Mouse (Mus musculus): Measurements from ENCODE around the gene R3hdm4. TPM values are rescaled to one million over a fixed set of nuclear protein-coding genes. Genes with fewer than 3 reads are reported as not detected.
A peak's percentile ranks its signal among the peaks of the same experiment; 100 is the strongest.

The R3hdm4 gene
- total and polyA plus RNA-seq, 2 experiments, result 12.4 to 80.0 TPM

GRCm38 (mm10) chr10:79958140-79958816, 37.3 kb upstream of the R3hdm4 start:
- Histone ChIP-seq H3K27me3 (ENCODE audit: control insufficient read depth, insufficient read depth, low read length) (no peaks in the 10 kb centered on the region), H3K79me2 (ENCODE audit: control insufficient read depth, insufficient read depth, low read length) (peaks cover 9% of the 10 kb centered on the region; the same call in 1 of the 2 replicates), H3K4me1 (ENCODE audit: control insufficient read depth, insufficient read depth, low read length) (peaks cover 6% of the 10 kb centered on the region; the same call in 1 of the 2 replicates), H3K36me3 (ENCODE audit: control insufficient read depth, insufficient read depth, low read length) (no peaks in the 10 kb centered on the region; the same call in 1 of the 2 replicates), H3K27ac (replicated peaks; ENCODE audit: insufficient read depth, low read depth, low read length) (no peak overlapping the region; the same call in 1 of the 2 replicates), H3K9ac (ENCODE audit: low read depth, low read length) (no peak overlapping the region), H3K4me3 (ENCODE audit: insufficient read depth, low read depth, low read length) (no peak overlapping the region; the same call in 1 of the 2 replicates)
- DNase-seq (ENCODE audit: extremely low read depth, low read depth, low spot score), result peak; percentile 90
- TF ChIP-seq CTCF (IDR thresholded peaks at IDR 0.05; ENCODE audit: low read depth, low read length), result peak; percentile 99
- no peak for TF ChIP-seq POLR2A (IDR thresholded peaks at IDR 0.05; ENCODE audit: extremely low read depth, insufficient read depth, low read length)
- WGBS, result 5% methylated on average over 21 of the region's 21 CpGs

- H3K4me1 ChIP-seq (ENCODE audit: control insufficient read depth, insufficient read depth, low read length), result peaks cover 6% of the 10 kb centered on the region; the same call in 1 of the 2 replicates
- H3K27me3 ChIP-seq (ENCODE audit: control insufficient read depth, insufficient read depth, low read length), result no peaks in the 10 kb centered on the region
- TF ChIP-seq CTCF (IDR thresholded peaks at IDR 0.05; ENCODE audit: low read depth, low read length) (no peak), POLR2A (IDR thresholded peaks at IDR 0.05; ENCODE audit: extremely low read depth, insufficient read depth, low read length) (no peak)
- no peak overlapping the region for H3K9ac ChIP-seq (ENCODE audit: low read depth, low read length)
- no peak overlapping the region for H3K27ac ChIP-seq (replicated peaks; ENCODE audit: insufficient read depth, low read depth, low read length)
- H3K79me2 ChIP-seq (ENCODE audit: control insufficient read depth, insufficient read depth, low read length), result peaks cover 9% of the 10 kb centered on the region; the same call in 1 of the 2 replicates
- WGBS, result 76% methylated on average over 4 of the region's 4 CpGs
- DNase-seq (ENCODE audit: extremely low read depth, low read depth, low spot score), result no peak
- no peak overlapping the region for H3K4me3 ChIP-seq (ENCODE audit: insufficient read depth, low read depth, low read length)
- H3K36me3 ChIP-seq (ENCODE audit: control insufficient read depth, insufficient read depth, low read length), result no peaks in the 10 kb centered on the region
These were observed 35.7 kb upstream of the R3hdm4 start for GRCm38 (mm10) chr10:79956643-79957154.

GRCm38 (mm10) chr10:79955691-79956090, 34.7 kb upstream of the R3hdm4 start:
- DNase-seq (ENCODE audit: extremely low read depth, low read depth, low spot score), result no peak
- no peaks in the 10 kb centered on the region for H3K36me3 ChIP-seq (ENCODE audit: control insufficient read depth, insufficient read depth, low read length)
- no peaks in the 10 kb centered on the region for H3K27me3 ChIP-seq (ENCODE audit: control insufficient read depth, insufficient read depth, low read length)
- H3K9ac ChIP-seq (ENCODE audit: low read depth, low read length), result no peak overlapping the region
- H3K27ac ChIP-seq (replicated peaks; ENCODE audit: insufficient read depth, low read depth, low read length), result no peak overlapping the region
- H3K4me3 ChIP-seq (ENCODE audit: insufficient read depth, low read depth, low read length), result no peak overlapping the region
- H3K4me1 ChIP-seq (ENCODE audit: control insufficient read depth, insufficient read depth, low read length), result peaks cover 3% of the 10 kb centered on the region; the same call in 1 of the 2 replicates
- TF ChIP-seq POLR2A (IDR thresholded peaks at IDR 0.05; ENCODE audit: extremely low read depth, insufficient read depth, low read length) (no peak), CTCF (IDR thresholded peaks at IDR 0.05; ENCODE audit: low read depth, low read length) (no peak)
- 91% methylated on average over 9 of the region's 9 CpGs for WGBS
- peaks cover 4% of the 10 kb centered on the region; the same call in 1 of the 2 replicates for H3K79me2 ChIP-seq (ENCODE audit: control insufficient read depth, insufficient read depth, low read length)

GRCm38 (mm10) chr10:79953946-79954345, 32.9 kb upstream of the R3hdm4 start:
- peak; percentile 83 for TF ChIP-seq CTCF (IDR thresholded peaks at IDR 0.05; ENCODE audit: low read depth, low read length)
- TF ChIP-seq POLR2A (IDR thresholded peaks at IDR 0.05; ENCODE audit: extremely low read depth, insufficient read depth, low read length), result no peak
- H3K4me3 ChIP-seq (ENCODE audit: insufficient read depth, low read depth, low read length), result no peak overlapping the region
- peaks cover 2% of the 10 kb centered on the region; the same call in 1 of the 2 replicates for H3K4me1 ChIP-seq (ENCODE audit: control insufficient read depth, insufficient read depth, low read length)
- DNase-seq (ENCODE audit: extremely low read depth, low read depth, low spot score), result no peak
- H3K36me3 ChIP-seq (ENCODE audit: control insufficient read depth, insufficient read depth, low read length), result no peaks in the 10 kb centered on the region
- H3K79me2 ChIP-seq (ENCODE audit: control insufficient read depth, insufficient read depth, low read length), result no peaks in the 10 kb centered on the region
- H3K9ac ChIP-seq (ENCODE audit: low read depth, low read length), result no peak overlapping the region
- WGBS, result 81% methylated on average over 6 of the region's 6 CpGs
- H3K27ac ChIP-seq (replicated peaks; ENCODE audit: insufficient read depth, low read depth, low read length), result no peak overlapping the region
- no peaks in the 10 kb centered on the region for H3K27me3 ChIP-seq (ENCODE audit: control insufficient read depth, insufficient read depth, low read length)

GRCm38 (mm10) chr10:79950661-79951060, 29.7 kb upstream of the R3hdm4 start:
- 93% methylated on average over 18 of the region's 18 CpGs for WGBS
- H3K27me3 ChIP-seq (ENCODE audit: control insufficient read depth, insufficient read depth, low read length), result no peaks in the 10 kb centered on the region

GRCm38 (mm10) chr10:79949873-79950272, 28.9 kb upstream of the R3hdm4 start:
- no peaks in the 10 kb centered on the region for H3K79me2 ChIP-seq (ENCODE audit: control insufficient read depth, insufficient read depth, low read length)
- no peak overlapping the region for H3K9ac ChIP-seq (ENCODE audit: low read depth, low read length)
- TF ChIP-seq POLR2A (IDR thresholded peaks at IDR 0.05; ENCODE audit: extremely low read depth, insufficient read depth, low read length) (no peak), CTCF (IDR thresholded peaks at IDR 0.05; ENCODE audit: low read depth, low read length) (no peak)
- H3K27ac ChIP-seq (replicated peaks; ENCODE audit: insufficient read depth, low read depth, low read length), result no peak overlapping the region
- DNase-seq (ENCODE audit: extremely low read depth, low read depth, low spot score), result no peak
- H3K4me3 ChIP-seq (ENCODE audit: insufficient read depth, low read depth, low read length), result no peak overlapping the region
- no peaks in the 10 kb centered on the region for H3K4me1 ChIP-seq (ENCODE audit: control insufficient read depth, insufficient read depth, low read length)
- 90% methylated on average over 4 of the region's 4 CpGs for WGBS
- H3K36me3 ChIP-seq (ENCODE audit: control insufficient read depth, insufficient read depth, low read length), result no peaks in the 10 kb centered on the region
- H3K27me3 ChIP-seq (ENCODE audit: control insufficient read depth, insufficient read depth, low read length), result no peaks in the 10 kb centered on the region

More at GRCm38 (mm10) chr10:79950661-79951060, 29.7 kb upstream of the R3hdm4 start:
- no peak overlapping the region for H3K4me3 ChIP-seq (ENCODE audit: insufficient read depth, low read depth, low read length)
- no peak for TF ChIP-seq CTCF (IDR thresholded peaks at IDR 0.05; ENCODE audit: low read depth, low read length)
- TF ChIP-seq POLR2A (IDR thresholded peaks at IDR 0.05; ENCODE audit: extremely low read depth, insufficient read depth, low read length), result no peak
- H3K79me2 ChIP-seq (ENCODE audit: control insufficient read depth, insufficient read depth, low read length), result no peaks in the 10 kb centered on the region
- H3K27ac ChIP-seq (replicated peaks; ENCODE audit: insufficient read depth, low read depth, low read length), result no peak overlapping the region
- no peak for DNase-seq (ENCODE audit: extremely low read depth, low read depth, low spot score)
- H3K36me3 ChIP-seq (ENCODE audit: control insufficient read depth, insufficient read depth, low read length), result no peaks in the 10 kb centered on the region
- H3K9ac ChIP-seq (ENCODE audit: low read depth, low read length), result no peak overlapping the region
- no peaks in the 10 kb centered on the region for H3K4me1 ChIP-seq (ENCODE audit: control insufficient read depth, insufficient read depth, low read length)

Data from liver, adult 2 months (tissue).